Mouse (Mus musculus): Measurements from ENCODE around the gene Mrpl21. TPM values are rescaled to one million over a fixed set of nuclear protein-coding genes. Genes with fewer than 3 reads are reported as not detected.
A peak's percentile ranks its signal among the peaks of the same experiment; 100 is the strongest.

Mrpl21 gene
- total RNA-seq, 2 experiments from 2014 or later = 52.4 to 60.4 TPM

- intact Hi-C loops (cut with DNase I) = no loop called here
- peak in 1 of 2 experiments; percentile 17 for DNase-seq (ENCODE audit: extremely low spot score in 1 of 2, low spot score in 2 of 2)
These were observed 51.2 kb downstream of the Mrpl21 start for GRCm38 (mm10) chr19:3333694-3334515.

GRCm38 (mm10) chr19:3334550-3334949 lies 51.8 kb downstream of the Mrpl21 start:
- intact Hi-C loops (cut with DNase I) = no loop called here
- DNase-seq (ENCODE audit: extremely low spot score in 1 of 2, low spot score in 2 of 2) = no peak

GRCm38 (mm10) chr19:3335917-3336316 lies 53.2 kb downstream of the Mrpl21 start:
- no peak for DNase-seq (ENCODE audit: extremely low spot score in 1 of 2, low spot score in 2 of 2)
- intact Hi-C loops (cut with DNase I) = no loop called here

- no peak for DNase-seq (ENCODE audit: extremely low spot score in 1 of 2, low spot score in 2 of 2)
- intact Hi-C loops (cut with DNase I) = no loop called here
These were observed 54.0 kb downstream of the Mrpl21 start for GRCm38 (mm10) chr19:3336485-3337255.

GRCm38 (mm10) chr19:3339187-3339586 lies 56.5 kb downstream of the Mrpl21 start:
- intact Hi-C loops (cut with DNase I) = no loop called here
- no peak for DNase-seq (ENCODE audit: extremely low spot score in 1 of 2, low spot score in 2 of 2)

- DNase-seq (ENCODE audit: extremely low spot score in 1 of 2, low spot score in 2 of 2) = no peak
- intact Hi-C loops (cut with DNase I) = no loop called here
These were observed 58.3 kb downstream of the Mrpl21 start for GRCm38 (mm10) chr19:3341021-3341420.

Small RNA genes lying within 50 kb of the gene (microRNA-seq; reads per million reads assigned to microRNA genes)
- not detected for gene Mir6984

Other genes starting within 250 kb of the Mrpl21 start
- 10 to 100 TPM; 11.2 to 12.2 TPM for gene Ighmbp2, start 116 bp downstream of the Mrpl21 start, total RNA-seq (2021)
- 10 to 100 TPM; 31.3 to 32.5 TPM for gene Cpt1a, start 39.4 kb downstream of the Mrpl21 start, total RNA-seq (2021)
- gene Tesmin, start 106.0 kb downstream of the Mrpl21 start, total RNA-seq (2021) = under 1 TPM; 0.30 to 0.41 TPM
- 1 to 10 TPM; 1.3 to 2.0 TPM for gene Gal, start 131.6 kb downstream of the Mrpl21 start, total RNA-seq (2021)

Measured in left cerebral cortex, postnatal 10 days (tissue).